Mouse (Mus musculus) layer of hippocampus, adult 11-12 months (tissue): ENCODE measurements around the gene Gm14305.
A peak's percentile ranks its signal among the peaks of the same experiment; 100 is the strongest.
"Not testable (repeated sequence)": the region's sequence is repeated elsewhere in the genome, so short reads cannot be mapped to it uniquely, and the experiment has no call there.

ENCODE experiments used
- DNase-seq: peaks from one replicate; pipeline ENCODE4 v3.0.0; 2022; ENCODE audit warnings: low spot score

Gm14305 gene

GRCm38 (mm10) chr2:176708051-176708450, at the start of gene Gm14305:
TSS of gene Gm14305 (plus strand) at chr2:176708328.
- peak; percentile 36 for DNase-seq

GRCm38 (mm10) chr2:176670222-176670621, 37.9 kb upstream of the Gm14305 start, which contains the start of gene Zfp973:
TSS of gene Zfp973 (plus strand) at chr2:176670522.
- not testable (repeated sequence) for DNase-seq
